Mouse (Mus musculus) neural tube, embryonic 10.5 days (tissue): ENCODE measurements at regions not wholly inside any gene's neighbourhood (a gene's known extent, or its start where the extent isn't known, plus 50 kb on each side); places are given as distances from the start of the nearest gene placed in this dataset.

ENCODE experiments used
- DNase-seq: peaks from one replicate; pipeline ENCODE4 v3.0.0-alpha.2; 2017; ENCODE audit warnings: low spot score; ENCODE audit errors: extremely low spot score

GRCm38 (mm10) chr12:17601245-17602023 is 56.8 kb downstream of the Odc1 start:
- no peak for DNase-seq

GRCm38 (mm10) chr12:17603576-17603975 is 59.0 kb downstream of the Odc1 start:
- no peak for DNase-seq

- DNase-seq, result no peak
Measured at GRCm38 (mm10) chr12:17610384-17610783, 65.8 kb downstream of the Odc1 start.

- DNase-seq, result no peak
Measured at GRCm38 (mm10) chr12:17611988-17612387, 67.4 kb downstream of the Odc1 start.

GRCm38 (mm10) chr12:17618300-17618699 is 72.4 kb upstream of the Hpcal1 start:
- DNase-seq, result no peak

- DNase-seq, result no peak
Measured at GRCm38 (mm10) chr12:17620226-17620625, 70.4 kb upstream of the Hpcal1 start.

- no peak for DNase-seq
Measured at GRCm38 (mm10) chr12:17621487-17621888, 69.2 kb upstream of the Hpcal1 start.

GRCm38 (mm10) chr12:17622509-17623005 is 68.1 kb upstream of the Hpcal1 start:
- DNase-seq, result no peak

- DNase-seq, result peak; percentile 53
Measured at GRCm38 (mm10) chr12:17626043-17626442, 64.6 kb upstream of the Hpcal1 start.

GRCm38 (mm10) chr12:17631161-17631560 is 59.5 kb upstream of the Hpcal1 start:
- DNase-seq, result no peak

GRCm38 (mm10) chr12:17636146-17636545 is 54.5 kb upstream of the Hpcal1 start:
- no peak for DNase-seq

GRCm38 (mm10) chr12:17636590-17636989 is 54.1 kb upstream of the Hpcal1 start:
- DNase-seq, result no peak
